Mouse (Mus musculus) E14TG2a.4 (cell line): ENCODE data around the gene Fam3c.

Experiments used
- CTCF ChIP-seq: conservative IDR thresholded peaks from 2 replicates; pipeline ENCODE4 v1.5.1; 2014; ENCODE audit warnings: low read length
- POU5F1 ChIP-seq: IDR thresholded peaks from 2 replicates; pipeline ENCODE4 v1.6.1; 2014; ENCODE audit warnings: low read length, borderline replicate concordance

- TF ChIP-seq CTCF (no peak), POU5F1 (no peak)
Measured at GRCm38 (mm10) chr6:22380269-22380668, 24.2 kb upstream of the Fam3c start.
